Mouse (Mus musculus): ENCODE results near the gene Phf21a.

GRCm38 (mm10) chr2:92139365-92139764, 46.4 kb downstream of the Phf21a start:
- no peak for TF ChIP-seq CTCF (conservative IDR thresholded peaks at IDR 0.05; ENCODE audit: low read length)
- TF ChIP-seq NANOG (IDR thresholded peaks at IDR 0.05; ENCODE audit: borderline replicate concordance, low read length), result no peak
- TF ChIP-seq POU5F1 (IDR thresholded peaks at IDR 0.05; ENCODE audit: borderline replicate concordance, low read length), result no peak

Data from E14TG2a.4 (cell line).